In the genomic region with DNA sequence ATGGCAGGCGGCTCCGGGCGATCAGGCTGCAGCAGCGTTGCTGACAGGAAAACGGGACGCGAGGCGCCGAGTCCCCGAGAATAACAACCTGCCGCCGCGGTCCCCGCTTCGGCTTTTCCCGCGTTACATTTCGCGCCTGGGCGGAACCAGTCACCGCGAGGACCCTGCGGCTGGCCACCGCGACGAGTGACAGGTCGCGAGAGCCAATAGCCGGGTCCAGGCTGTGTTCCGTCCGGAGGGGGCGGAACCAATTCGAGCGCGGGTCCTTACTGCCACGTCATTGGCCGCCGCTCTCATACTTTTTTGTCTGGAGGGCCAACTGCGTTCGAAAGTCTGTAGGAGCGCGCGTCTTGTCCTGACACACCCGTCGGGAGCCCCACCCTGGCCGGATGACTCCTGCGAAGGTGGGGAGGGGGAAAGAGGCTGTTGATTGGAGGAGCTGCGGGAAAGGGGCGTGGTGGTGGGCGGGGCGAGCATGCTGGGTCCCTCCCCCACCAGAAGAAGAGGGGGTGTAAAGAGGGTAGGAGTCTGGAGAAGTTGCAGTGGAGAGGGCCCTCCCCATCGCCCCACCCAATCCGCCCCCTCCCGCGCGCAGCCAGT, we compare ENCODE assay signal across 8 mouse cellular contexts. TPM values are rescaled to one million over a fixed set of nuclear protein-coding genes. Genes with fewer than 3 reads are reported as not detected.
DNase-seq lines count a peak whose midpoint lies in the region; ATAC-seq lines count a peak whose summit lies in the region.

A gene (minus strand): TSS at position 120 of the 600 bp plus-strand sequence.

- H3K9me3 ChIP-seq in hindbrain, embryonic 14.5 days (ENCODE audit: control insufficient read depth, low read length) = no peaks in the 10 kb centered on the region

- H3K27ac ChIP-seq in hindbrain, embryonic 14.5 days = peak within 1 kb of the TSS; percentile 54

- peak within 1 kb of the TSS; percentile 91 for H3K4me3 ChIP-seq in hindbrain, embryonic 14.5 days (replicated peaks; ENCODE audit: low read length)

- peak within 1 kb of the TSS; percentile 62 for H3K9ac ChIP-seq in hindbrain, embryonic 14.5 days

- H3K4me2 ChIP-seq in hindbrain, embryonic 14.5 days (replicated peaks) = peak within 1 kb of the TSS; percentile 92

- peak; percentile 98 for ATAC-seq in hindbrain, embryonic 14.5 days (ENCODE audit: low FRiP score)

- H3K4me1 ChIP-seq in hindbrain, embryonic 14.5 days (replicated peaks; ENCODE audit: control insufficient read depth, insufficient read depth, low read length) = peaks cover 5% of the 10 kb centered on the region; the same call in 1 of the 2 replicates

- H3K36me3 ChIP-seq in hindbrain, embryonic 14.5 days (replicated peaks; ENCODE audit: control insufficient read depth, insufficient read depth) = no peaks in the 10 kb centered on the region

- H3K27me3 ChIP-seq in hindbrain, embryonic 14.5 days (ENCODE audit: control insufficient read depth, insufficient read depth, low read length) = no peaks in the 10 kb centered on the region

- DNase-seq in R1 (ENCODE audit: low read depth, low spot score) = peak; percentile 100
- peak; percentile 94 to 97 for DNase-seq in cerebellum, postnatal 25 days
- DNase-seq in frontal cortex, postnatal 25 days (ENCODE audit: low spot score in 2 of 2) = peak; percentile 88 to 94
- DNase-seq in hindbrain, embryonic 14.5 days (ENCODE audit: low spot score) = peak; percentile 93
- DNase-seq in layer of hippocampus, postnatal 36 days = peak; percentile 92 to 96
- peak; percentile 99 for DNase-seq in lung, postnatal 36 days
- peak; percentile 99 for DNase-seq in retina, postnatal 1 day
- DNase-seq in urinary bladder, adult 18-20 months (ENCODE audit: low spot score in 2 of 2) = peak; percentile 90 to 99

- under 1% methylated on average over 52 of the region's 56 CpGs for WGBS in hindbrain, embryonic 14.5 days

RNA-seq across cellular contexts. Expression of the gene that starts here (rescaled TPM):
- 5.8 and 8.0 TPM in 2 replicates for polyA plus RNA-seq in hindbrain, embryonic 14.5 days (2014; fragmentation: Nextera tagmentation; extraction: Ambion mirVana)
- 10 to 100 TPM; 12.1 to 16.5 TPM for total RNA-seq in layer of hippocampus, postnatal 36 days (2021)

Comparison
In these comparisons a context has a peak if more than half of its experiments do, and no peak if none do; other contexts are left out.
1. Peak in every context shown above with its lines: DNase-seq, ATAC-seq, H3K4me3 ChIP-seq and H3K27ac ChIP-seq.